Mouse (Mus musculus): ENCODE measurements around the gene Sik2. TPM values are rescaled to one million over a fixed set of nuclear protein-coding genes. Genes with fewer than 3 reads are reported as not detected.

Sik2 gene
- total and polyA plus RNA-seq, 3 experiments: 7.5 to 12.1 TPM; not detected in 1

DNA sequence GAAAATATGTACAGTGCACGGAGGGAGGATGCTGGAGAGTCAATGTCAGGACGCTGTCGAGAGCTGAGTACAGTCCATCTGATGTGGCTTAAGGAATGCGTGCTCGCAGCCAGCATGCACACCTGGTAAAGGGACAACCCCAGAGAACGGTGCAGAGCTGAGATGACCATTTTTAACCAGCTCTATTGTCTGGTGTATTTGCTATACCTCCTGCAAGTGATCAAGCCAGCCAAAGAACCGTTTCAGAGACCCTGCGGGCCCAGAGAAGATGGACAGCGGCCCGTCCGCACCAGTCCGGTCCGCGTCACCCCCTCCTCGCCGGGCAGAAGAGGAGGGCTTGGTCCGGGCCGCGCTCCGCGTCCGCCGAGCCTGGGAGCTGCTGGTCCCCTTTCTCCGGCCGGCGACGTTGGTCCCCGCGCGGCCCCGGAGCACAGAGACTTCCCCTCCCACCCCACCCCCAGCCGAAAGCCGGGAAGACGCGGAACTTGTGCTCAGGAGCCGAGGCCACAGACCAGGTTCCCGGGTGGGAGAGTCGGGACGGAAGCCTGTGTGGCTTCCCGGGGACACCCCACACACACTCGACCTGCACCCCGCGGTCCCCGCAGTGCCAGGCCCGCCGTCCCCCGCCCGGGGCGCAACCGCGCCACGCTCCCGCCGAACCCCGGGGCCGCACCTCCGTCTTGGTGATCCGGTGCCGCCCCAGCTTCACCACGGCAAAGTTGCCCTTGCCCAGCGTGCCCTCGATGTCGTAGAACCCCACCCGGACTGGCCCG is 619 bp downstream of the Sik2 start:
- H3K36me3 ChIP-seq (ENCODE audit: control insufficient read depth in 1 of 2, insufficient read depth in 2 of 2, low read length in 2 of 2): peaks cover 0 to 30% of the 10 kb centered on the region in 2 experiments; a peak in 2 of 4 replicates
- H3K27ac ChIP-seq (ENCODE audit: control insufficient read depth, low read depth, low read length): peak overlapping the region; percentile 87
- TF ChIP-seq E2F4 (IDR thresholded peaks at IDR 0.05; ENCODE audit: borderline replicate concordance, low read depth, low read length): no peak
- TF ChIP-seq SIN3A (IDR thresholded peaks at IDR 0.05; ENCODE audit: low read length): peak; percentile 49; the same call in 1 of the 2 replicates
- no peak for TF ChIP-seq HCFC1 (IDR thresholded peaks at IDR 0.05; ENCODE audit: low read depth, low read length)
- no peak for TF ChIP-seq MEF2A (IDR thresholded peaks at IDR 0.05; ENCODE audit: extremely low read depth, insufficient replicate concordance, low read depth, low read length, poor library complexity, severe bottlenecking)
- no peak for TF ChIP-seq BHLHE40 (IDR thresholded peaks at IDR 0.05; ENCODE audit: borderline replicate concordance, low read depth, low read length)
- peak; percentile 23; the same call in 1 of the 2 replicates for TF ChIP-seq MXI1 (IDR thresholded peaks at IDR 0.05; ENCODE audit: low read depth, low read length)
- no peak for TF ChIP-seq MAZ (IDR thresholded peaks at IDR 0.05; ENCODE audit: low read depth, low read length)
- TF ChIP-seq USF2 (IDR thresholded peaks at IDR 0.05; ENCODE audit: borderline replicate concordance in 1 of 2, insufficient read depth in 1 of 2, low read depth in 1 of 2, low read length in 2 of 2): no peak
- TF ChIP-seq UBTF (IDR thresholded peaks at IDR 0.05; ENCODE audit: borderline replicate concordance, insufficient read depth, low read depth, low read length): no peak; the same call in 1 of the 2 replicates
- TF ChIP-seq ETS1 (IDR thresholded peaks at IDR 0.05; ENCODE audit: low read depth, low read length): 0 out of 2 replicates have a peak, but pooled peaks have one; percentile 4
- TF ChIP-seq TBP (IDR thresholded peaks at IDR 0.05; ENCODE audit: low read depth, low read length): no peak
- TF ChIP-seq ZNF384 (IDR thresholded peaks at IDR 0.05; ENCODE audit: low read depth, low read length): no peak
- TF ChIP-seq POLR2A (IDR thresholded peaks at IDR 0.05; ENCODE audit: control insufficient read depth in 1 of 2, insufficient read depth in 1 of 2, low read depth in 1 of 2, low read length in 2 of 2, poor library complexity in 1 of 2): no peak
- H3K9me3 ChIP-seq (replicated peaks; ENCODE audit: insufficient read depth, low read length): no peaks in the 10 kb centered on the region
- peak overlapping the region; percentile 94 to 100 for H3K4me3 ChIP-seq (ENCODE audit: control insufficient read depth in 1 of 2, insufficient read depth in 1 of 2, low read depth in 2 of 2, low read length in 2 of 2)
- peak overlapping the region; percentile 100 for H3K9ac ChIP-seq (ENCODE audit: control insufficient read depth, low read depth, low read length, poor library complexity, severe bottlenecking)
- H3K79me2 ChIP-seq (ENCODE audit: control insufficient read depth, insufficient read depth, low read length, poor library complexity): peaks cover 30% of the 10 kb centered on the region
- H3K27me3 ChIP-seq (ENCODE audit: control insufficient read depth in 1 of 2, insufficient read depth in 2 of 2, low read length in 2 of 2): no peaks in the 10 kb centered on the region
- H3K4me1 ChIP-seq (ENCODE audit: control insufficient read depth in 1 of 2, insufficient read depth in 2 of 2, low read length in 2 of 2): peaks cover 3 to 18% of the 10 kb centered on the region in 2 experiments
- DNase-seq (ENCODE audit: low read depth, low spot score): peak; percentile 65

DNA sequence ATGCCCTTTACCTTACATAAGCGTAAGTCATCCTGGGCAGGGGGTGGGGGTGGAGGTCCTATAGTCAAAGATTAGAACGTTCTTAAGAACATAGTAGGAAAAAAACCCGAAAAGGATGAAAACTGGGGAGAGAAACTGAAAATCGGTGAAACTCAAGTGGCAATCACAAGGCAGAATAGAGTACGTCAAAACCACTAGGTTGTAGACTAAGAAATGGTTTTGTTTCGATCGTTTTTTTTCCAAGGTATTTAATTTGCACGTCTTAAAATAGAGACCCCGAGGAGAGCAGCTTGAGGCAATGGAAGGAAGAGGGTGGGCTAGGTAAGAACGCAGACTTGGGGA is 1.2 kb downstream of the Sik2 start:
- peaks cover 0 to 30% of the 10 kb centered on the region in 2 experiments; a peak in 2 of 4 replicates for H3K36me3 ChIP-seq (ENCODE audit: control insufficient read depth in 1 of 2, insufficient read depth in 2 of 2, low read length in 2 of 2)
- TF ChIP-seq POLR2A (IDR thresholded peaks at IDR 0.05; ENCODE audit: control insufficient read depth in 1 of 2, insufficient read depth in 1 of 2, low read depth in 1 of 2, low read length in 2 of 2, poor library complexity in 1 of 2): no peak
- TF ChIP-seq GATA1 (IDR thresholded peaks at IDR 0.05; ENCODE audit: low read depth, low read length): no peak
- no peak for TF ChIP-seq USF1 (IDR thresholded peaks at IDR 0.05; ENCODE audit: low read depth, low read length)
- no peak for TF ChIP-seq MXI1 (IDR thresholded peaks at IDR 0.05; ENCODE audit: low read depth, low read length)
- no peak for TF ChIP-seq NRF1 (IDR thresholded peaks at IDR 0.05; ENCODE audit: insufficient read depth, low read depth, low read length, poor library complexity, severe bottlenecking)
- no peak for TF ChIP-seq MYB (IDR thresholded peaks at IDR 0.05; ENCODE audit: low read depth, low read length)
- TF ChIP-seq SIN3A (IDR thresholded peaks at IDR 0.05; ENCODE audit: low read length): no peak
- no peak for TF ChIP-seq POLR2AphosphoS2 (IDR thresholded peaks at IDR 0.05; ENCODE audit: low read length)
- TF ChIP-seq MAX (IDR thresholded peaks at IDR 0.05; ENCODE audit: low read length): no peak
- peak overlapping the region; percentile 94 to 100 for H3K4me3 ChIP-seq (ENCODE audit: control insufficient read depth in 1 of 2, insufficient read depth in 1 of 2, low read depth in 2 of 2, low read length in 2 of 2)
- peak overlapping the region; percentile 100 for H3K9ac ChIP-seq (ENCODE audit: control insufficient read depth, low read depth, low read length, poor library complexity, severe bottlenecking)
- peaks cover 3 to 18% of the 10 kb centered on the region in 2 experiments for H3K4me1 ChIP-seq (ENCODE audit: control insufficient read depth in 1 of 2, insufficient read depth in 2 of 2, low read length in 2 of 2)
- H3K9me3 ChIP-seq (replicated peaks; ENCODE audit: insufficient read depth, low read length): no peaks in the 10 kb centered on the region
- H3K27me3 ChIP-seq (ENCODE audit: control insufficient read depth in 1 of 2, insufficient read depth in 2 of 2, low read length in 2 of 2): no peaks in the 10 kb centered on the region
- 0 out of 2 replicates have a peak overlapping the region, but pooled peaks have one; percentile 24 for H3K27ac ChIP-seq (ENCODE audit: control insufficient read depth, low read depth, low read length)
- peaks cover 30% of the 10 kb centered on the region for H3K79me2 ChIP-seq (ENCODE audit: control insufficient read depth, insufficient read depth, low read length, poor library complexity)
- DNase-seq (ENCODE audit: low read depth, low spot score): no peak

Measured in MEL (cell line).